Mouse (Mus musculus) liver (tissue): ENCODE results near the gene Psma6.
"Not testable (repeated sequence)": the region's sequence is repeated elsewhere in the genome, so short reads cannot be mapped to it uniquely, and the experiment has no call there.

Experiments used
- DNase-seq: peaks from one replicate; pipeline ENCODE4 v3.0.0-alpha.2; 2020; ENCODE audit warnings: mixed read lengths

The Psma6 gene

DNA sequence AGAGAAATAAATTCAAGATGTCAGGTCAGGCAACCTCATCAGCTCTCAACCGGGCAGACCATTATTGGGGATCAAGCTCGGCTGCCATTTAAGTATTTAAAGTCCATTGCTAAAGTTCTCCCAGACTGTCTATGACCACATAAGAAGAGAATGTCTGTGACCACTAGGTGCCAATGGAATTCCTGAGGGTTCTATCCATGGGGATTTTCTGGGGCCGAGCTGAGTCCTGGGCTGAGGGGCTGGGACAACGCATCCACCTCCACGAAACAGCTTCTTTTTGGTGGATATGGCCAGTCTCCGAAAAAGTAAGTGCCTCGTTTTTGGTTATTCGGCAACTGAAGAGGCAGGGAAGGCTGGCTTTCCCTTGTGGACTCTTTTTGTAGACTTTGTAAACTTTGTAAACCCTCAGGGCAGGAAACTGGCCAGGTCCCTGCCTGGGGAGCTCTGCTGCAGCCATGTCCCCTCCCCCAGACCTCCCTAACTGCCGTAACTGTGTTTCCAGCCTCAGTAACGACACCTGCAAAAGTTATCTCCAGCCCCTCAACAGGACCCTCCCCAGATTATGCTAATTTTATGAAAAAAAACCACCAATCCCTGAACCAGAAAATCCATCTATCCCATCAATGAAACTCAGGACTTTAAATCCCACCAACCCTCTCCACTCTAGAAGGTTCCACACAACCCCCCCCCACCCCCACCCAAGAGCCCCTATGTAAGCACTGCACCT is at the start of gene Psma6:
TSS of gene Psma6 (plus strand) at position 200 of the 727 bp plus-strand sequence.
- DNase-seq: no peak

DNA sequence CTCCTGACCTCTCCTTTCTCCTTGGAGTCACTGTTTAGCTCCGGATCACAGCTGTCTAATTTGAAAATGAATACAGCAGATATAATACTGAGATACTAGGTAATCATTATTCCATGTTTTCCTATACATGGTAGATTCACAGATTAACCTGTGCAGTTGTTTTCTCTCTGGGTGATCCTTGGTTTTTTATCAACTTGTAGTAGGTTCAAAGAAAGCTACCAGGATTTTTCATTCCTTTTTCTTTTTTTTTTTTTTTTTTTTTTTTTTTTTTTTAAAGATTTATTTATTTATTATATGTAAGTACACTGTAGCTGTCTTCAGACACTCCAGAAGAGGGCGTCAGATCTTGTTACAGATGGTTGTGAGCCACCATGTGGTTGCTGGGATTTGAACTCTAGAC is 45.5 kb upstream of the Psma6 start:
- DNase-seq: not testable (repeated sequence)

DNA sequence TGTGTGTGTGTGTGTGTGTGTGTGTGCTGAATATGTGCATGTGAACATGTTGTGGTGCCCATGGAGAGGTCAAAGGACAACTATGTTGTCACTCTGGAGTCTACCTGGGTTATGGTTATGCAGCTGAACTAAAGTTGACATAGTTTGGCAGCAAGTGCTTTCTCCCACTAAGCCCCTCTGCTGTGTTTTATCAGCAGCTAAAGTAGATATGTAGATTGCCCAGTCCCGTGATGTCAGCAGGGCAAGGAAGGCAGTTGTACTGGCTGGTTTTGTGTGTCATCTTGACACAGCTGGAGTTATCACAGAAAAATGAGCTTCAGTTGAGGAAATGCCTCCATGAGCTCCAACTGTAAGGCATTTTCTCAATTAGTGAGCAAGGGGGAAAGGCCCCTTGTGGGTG is 41.0 kb upstream of the Psma6 start:
- not testable (repeated sequence) for DNase-seq

DNA sequence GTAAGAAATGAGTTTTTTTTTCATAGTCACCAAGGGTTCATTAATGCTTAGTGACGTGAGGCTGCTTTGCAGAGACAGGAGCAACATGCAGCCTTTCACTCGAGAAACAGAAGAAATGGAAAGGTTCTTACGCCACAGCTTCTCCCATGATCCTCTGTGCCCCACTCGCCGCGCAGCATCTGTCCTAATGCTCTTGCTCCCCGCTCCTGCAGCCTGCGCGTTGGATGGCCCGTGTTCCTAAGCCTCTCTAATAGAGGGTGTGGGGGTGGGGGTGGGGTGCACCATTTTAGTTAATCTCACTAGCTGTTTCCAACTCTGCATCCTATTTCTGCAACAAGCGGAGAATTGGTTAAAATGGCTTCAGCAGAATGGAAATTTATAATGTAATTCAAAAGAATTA is 40.0 kb upstream of the Psma6 start:
- no peak for DNase-seq

DNA sequence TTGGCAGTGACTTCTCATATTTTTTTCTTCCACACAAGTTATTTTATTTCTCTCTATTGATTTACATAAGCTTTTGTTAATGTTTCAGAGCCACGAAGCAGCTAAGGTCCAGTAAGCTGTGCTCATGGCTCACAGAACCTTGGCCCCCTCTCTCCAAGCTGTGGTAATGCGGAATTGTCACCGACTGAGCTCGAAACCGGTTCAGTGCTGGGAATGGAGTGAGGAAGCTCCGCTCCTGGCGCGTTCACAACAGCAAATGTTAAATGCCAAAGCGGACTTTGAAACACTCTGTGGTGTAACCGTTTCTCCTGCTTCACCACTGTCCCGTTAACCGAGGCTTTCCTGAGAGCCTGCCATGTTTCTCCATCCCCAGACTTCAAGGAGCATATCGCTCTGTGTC is 39.4 kb upstream of the Psma6 start:
- DNase-seq: no peak

DNA sequence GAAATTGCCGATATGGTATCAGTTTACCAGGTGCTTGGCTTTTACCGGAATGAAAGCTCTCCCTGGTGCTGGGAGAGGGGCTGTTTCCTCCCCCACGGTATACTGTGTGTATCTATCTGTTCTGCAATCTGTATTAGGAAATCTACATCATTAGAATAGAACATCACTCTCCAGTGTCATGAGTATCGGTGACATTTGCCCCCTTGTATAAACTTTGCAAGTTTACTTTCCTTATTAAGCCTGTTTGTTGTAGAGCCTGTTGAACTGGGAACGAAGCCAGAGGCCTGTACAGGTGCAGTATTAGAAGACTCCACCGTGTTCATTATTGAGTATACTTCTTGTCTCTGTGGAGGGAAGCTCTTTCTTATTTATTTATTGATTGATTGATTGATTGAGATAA is 30.6 kb upstream of the Psma6 start:
- DNase-seq: no peak

DNA sequence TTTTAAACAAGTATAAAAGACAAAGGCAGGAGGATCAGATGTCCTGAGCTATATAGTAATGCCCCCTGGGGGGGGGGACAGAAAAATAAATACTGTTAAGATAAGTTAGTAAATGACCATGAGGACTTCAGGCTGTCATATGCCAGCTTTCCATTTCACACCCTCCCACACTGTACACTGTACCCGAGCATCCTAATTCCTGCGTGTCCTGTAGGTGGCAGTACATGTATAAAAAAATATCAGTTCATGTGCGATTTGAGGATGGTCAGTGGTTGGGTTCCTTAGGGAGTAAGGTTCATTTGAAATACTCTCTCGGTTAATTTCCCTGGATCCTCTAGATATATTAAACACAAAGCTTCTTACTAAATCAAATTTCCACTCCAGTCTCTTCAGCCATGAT is 29.1 kb upstream of the Psma6 start:
- DNase-seq: peak; percentile 11

DNA sequence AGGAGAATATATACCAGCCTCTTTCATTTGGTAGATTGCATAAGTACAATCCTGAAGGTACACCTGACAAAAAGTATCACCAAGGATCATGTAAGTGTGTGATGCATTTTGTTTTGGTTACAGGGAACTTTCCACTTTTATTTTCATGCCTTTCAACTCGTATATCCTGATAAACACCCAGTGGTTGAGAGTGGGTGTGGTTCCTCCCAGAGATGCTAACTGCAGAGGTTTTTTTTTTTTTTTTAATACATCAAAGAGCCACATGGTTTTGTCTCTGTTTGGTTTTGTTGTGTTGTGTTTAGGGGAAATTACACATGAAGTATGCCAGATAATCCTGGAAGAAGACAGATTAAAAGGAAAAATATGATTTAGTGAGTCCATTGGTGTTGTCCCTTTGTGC is 26.7 kb upstream of the Psma6 start:
- no peak for DNase-seq

DNA sequence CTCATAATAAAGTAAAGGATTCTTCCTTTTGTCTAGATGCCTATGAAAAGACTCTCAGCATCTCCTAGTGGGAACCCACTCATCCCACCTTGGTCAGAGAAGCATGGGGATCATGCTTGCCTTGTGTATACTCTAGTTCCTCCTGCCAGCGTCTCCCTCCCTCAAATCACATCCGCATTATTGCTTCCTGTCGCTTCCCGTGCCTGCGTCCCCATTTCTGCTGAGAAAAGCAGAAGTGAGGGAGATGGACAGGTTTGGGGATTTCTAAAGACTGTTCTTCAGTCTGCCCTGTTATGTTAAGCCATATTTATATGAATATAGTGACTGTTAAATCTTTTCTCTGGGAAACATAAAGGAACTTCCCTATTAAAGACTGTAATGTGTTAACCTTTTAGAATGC is 23.1 kb upstream of the Psma6 start:
- DNase-seq: peak; percentile 16

DNA sequence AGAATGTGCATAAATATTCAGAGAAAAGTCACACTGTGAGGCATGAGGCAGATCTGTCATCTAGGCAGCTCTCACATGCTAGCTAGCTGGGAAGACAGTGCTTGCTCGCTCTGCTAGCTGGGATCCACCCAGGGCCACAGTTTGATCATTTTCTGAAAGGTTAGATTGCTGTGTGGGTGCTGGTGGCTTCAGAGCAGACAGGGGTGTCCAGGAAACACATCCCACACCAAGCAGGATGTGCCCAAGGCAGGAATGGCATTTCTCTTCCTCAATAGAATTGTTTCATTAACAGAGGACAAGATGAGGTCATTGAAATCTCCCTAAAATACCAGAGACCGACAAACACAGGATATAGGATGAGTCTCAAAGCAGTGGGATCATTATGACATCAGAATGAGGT is 18.9 kb upstream of the Psma6 start:
- no peak for DNase-seq

DNA sequence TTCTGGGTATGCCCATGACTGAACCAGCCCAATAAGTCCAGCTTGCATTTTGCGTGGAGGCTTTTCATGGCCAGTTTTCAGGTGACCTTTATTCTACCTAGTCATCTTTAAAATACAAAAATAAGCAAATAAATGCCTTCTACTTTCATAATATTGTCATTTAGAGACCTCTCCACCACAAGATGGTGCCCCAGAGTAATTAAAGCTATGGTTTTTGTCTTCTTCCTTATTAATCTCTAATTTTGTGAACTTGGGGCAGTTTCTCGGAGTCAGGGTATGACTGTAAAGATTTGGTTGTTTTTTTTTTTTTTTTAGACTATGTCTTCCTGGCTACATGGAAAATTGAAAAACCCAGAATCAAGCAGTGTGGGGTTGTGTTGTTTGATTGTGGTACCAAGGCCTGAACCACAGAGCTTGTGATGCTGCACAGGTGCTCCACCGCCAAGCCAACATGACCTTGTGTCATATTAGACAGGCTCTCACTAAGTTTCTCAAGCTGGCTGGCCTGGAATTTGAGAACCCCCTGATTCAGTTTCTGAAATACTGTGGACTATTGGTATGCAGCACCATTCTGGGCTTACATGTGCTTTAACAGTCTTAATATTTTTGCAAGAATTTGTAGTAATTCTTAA is 11.5 kb upstream of the Psma6 start:
- no peak for DNase-seq

DNA sequence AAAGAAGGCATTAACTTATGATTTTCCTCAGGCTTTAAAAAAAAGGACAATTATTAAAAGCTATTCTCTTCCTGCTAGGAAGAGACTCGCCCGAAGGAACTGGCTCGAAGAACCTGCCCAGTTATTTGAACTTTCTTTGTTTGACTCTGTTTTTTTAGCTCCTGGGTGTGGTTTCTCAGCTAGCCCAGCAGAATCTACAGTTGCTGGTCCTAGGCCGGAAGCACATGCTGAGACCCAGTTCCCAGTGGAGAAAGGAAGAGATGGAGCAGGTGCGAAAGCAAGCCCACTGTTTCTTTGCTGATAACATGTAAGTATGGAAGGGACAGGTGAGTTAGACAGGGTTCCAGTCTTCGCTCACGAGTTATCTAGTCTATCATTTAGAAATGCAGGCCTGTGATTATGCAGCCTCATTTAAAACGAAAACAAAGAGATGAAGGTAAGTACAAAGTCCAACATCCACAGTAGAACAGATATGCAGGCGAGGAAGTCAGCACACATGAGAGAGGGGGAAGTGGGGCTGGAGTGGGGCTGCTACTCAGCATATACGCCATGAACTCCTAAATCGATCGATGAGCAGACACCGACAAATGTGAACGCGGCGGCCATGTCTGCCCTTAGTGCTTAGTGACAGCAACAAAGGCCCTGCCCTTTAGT is 6.9 kb upstream of the Psma6 start:
- DNase-seq: no peak

DNA sequence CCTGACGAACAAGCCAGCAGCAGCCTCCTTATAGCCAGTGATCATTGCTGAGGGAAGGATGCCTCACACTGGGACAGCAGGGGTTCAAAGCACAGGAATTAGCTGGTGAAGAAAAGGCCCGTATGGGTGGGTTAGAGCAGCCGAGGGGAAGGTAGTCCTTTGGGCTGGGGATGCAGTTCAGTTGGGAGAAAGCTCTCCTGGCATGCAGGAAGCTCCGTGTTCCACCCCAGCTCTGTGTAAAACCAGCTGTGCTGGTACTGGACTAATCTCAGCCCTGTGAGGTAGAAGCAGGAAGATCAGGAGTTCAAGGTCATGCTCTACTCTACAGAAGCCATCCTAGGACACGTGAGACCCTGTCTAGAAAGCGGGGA is 6.4 kb upstream of the Psma6 start:
- no peak for DNase-seq

DNA sequence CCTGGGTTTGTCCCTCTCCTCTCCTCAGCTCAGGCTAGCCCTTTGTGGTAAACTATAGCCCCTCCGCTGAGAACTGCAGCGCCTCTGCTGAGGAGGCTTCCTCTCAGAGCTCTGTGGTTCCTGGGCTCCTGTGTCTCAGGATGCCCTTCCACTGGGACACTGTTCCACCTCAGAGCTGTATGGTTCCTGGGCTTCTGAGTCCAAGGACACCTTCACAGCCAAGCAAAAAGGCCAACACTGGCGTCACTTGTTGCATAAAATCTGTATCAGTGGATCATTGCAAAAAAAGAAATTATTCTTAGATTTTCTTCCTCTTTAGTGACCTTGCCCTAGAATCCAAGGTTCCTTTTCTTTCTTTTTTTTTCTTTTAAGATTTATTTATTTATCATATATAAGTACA is 804 bp downstream of the Psma6 start:
- no peak for DNase-seq

DNA sequence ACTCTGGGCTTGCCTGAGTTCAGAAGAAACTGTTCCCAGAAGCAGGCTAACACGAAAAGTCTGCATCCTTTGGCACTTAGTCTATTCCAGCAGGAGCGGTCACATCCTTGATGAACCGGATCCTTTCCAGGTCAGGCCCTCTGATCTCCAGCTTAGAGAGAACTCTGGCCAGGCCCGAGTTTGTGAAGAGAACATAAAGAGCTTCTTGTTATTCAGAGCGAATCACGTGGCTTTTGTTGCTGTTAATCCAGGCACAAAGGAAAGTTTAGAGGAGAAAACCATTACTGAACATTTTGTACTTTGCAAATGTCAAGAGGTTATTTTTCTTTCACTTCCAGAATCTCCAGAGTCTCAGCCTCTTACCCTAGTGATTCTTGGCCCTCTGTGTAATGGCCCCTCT is 1.9 kb downstream of the Psma6 start:
- DNase-seq: no peak

DNA sequence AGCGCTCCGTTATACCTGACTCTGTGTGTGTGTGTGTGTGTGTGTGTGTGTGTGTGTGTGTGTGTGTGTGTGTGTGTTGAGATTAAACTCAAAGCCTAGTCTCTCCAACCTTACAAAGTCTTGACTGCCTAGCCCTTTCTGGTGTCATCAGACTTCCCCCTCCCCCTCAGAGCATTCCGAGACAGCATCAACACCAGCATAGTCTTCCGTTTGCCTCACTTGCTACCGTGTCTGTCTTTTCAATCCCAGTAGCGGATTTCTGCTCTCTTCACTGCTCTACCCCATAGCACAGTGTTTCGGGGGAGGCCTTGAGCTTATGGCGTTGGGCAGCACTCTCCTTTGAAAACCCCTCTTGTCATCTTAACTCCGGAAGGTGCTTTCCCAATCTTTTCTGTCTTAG is 2.4 kb downstream of the Psma6 start:
- no peak for DNase-seq

DNA sequence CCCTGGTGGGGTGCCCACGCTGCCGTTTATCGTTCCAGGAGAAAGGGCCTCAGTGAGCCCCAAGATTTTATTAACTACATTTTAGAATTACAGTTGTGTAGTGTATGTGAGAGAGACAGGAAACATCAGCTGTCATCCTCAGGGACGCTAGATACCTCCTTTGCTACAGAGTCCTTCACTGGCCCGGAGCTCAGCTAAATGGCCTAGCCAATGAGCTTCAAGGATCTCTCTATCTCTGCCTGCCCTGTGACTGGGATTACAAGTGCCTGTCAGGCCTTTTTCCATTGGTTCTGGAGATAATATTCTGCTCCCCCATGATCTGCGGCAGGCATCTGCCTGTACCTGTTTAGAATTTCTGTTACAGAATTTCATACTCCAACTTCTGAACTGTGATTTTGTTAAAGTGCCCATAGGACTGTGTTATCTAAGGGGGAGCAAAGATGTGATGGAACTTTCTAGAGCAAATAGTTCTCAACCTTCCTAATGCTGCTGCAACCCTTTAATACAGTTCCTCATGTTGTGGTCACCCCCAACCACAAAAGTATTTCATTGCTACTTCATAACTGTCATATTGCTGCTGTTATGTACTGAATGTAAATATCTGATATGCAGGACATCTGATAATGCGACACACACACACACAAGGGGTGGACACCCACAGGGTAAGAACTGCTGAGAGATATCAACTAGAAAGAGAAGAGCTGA is 3.2 kb downstream of the Psma6 start:
- no peak for DNase-seq

DNA sequence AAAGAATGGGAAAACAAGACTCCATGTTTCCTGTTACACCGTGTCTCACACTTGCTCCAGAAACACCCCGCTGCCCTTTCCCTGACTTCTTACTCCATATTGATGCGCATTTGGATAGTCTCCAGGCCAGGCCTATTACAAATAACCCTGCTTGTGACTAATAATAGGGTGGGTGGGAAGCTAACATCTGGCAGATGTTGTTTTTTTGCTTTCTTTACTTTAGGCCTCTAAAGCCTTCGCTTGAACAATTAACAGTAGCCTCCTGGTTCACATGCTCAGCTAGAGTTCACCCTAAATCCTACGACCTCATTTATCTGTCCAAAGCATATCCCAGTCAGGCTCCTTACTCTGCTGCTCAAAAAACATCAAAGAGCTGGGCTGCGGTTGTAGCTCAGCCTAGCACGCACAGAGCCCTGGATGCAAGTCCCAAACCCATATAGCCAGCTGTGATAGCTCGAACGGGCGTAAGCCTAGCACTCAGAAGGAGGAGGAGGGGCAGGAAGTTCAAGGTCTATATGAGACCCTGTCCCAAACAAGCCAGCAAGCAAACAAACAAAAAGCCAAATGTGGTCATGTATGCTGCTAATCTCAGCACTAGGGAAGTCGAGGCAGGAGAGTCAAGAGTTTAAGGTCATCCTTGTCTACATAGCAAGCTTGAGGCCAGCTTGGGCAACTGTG is 3.9 kb downstream of the Psma6 start:
- no peak for DNase-seq

DNA sequence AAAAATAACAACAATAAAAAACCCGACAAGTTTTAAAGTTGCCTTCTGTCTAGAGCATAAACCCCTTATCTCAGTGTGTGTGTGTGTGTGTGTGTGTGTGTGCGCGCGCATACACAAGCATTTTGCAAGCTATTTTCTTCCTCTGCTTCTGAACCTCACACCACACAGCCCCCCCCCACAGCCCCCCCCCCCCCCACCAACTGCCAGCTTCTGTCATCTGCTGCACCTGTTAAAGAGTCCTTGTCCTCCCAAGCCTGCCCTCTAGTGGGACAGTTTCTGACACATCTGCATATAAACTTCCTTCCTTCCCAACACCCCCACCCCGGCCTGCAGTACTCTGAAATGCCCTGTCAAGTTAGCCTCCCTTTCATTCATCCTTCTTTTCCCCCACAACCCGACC is 4.5 kb downstream of the Psma6 start:
- DNase-seq: peak; percentile 52

DNA sequence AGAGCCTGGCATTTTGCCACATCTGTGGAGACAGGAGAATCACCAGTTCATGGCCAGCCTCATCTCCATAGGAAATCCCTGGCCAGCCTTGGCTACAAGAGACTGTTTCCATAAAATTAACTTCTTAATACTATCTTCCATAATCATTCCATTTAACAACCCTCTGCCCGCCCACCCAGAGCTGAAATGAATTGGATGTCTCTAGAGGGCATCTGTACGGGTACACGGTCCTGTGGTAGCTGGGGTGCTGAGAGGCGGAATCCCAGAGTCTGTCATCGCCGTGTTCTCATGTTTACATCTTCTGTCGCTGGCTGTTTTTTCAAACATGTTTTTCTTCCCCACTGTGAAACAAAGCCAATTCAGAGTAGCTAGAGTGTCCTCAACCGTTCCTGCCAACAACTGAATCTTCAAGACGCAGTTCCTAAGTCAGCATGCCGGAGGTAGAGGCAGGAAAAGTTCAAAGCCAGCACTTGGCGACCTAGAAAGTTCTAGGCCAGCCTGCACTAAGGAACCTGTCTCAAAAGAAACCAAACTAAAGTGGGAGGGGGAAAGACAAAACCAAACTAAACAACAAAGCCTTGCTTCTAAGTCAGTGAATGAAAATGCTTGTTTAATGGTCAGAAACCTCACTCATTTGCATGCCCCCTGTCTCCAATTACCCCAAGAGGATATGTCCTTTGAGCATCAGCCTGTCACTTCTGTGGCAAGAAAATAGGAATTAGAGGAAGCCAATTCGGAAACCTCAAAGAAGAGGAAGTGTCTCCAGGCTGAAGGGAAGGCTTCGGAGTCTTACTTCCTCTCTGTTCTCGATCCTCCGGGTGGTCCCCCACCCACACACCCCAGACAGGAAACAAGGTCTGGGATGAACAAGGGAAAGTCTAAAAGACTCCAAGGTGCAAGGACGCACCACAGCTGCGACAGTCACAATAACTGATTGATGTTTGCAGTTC is 5.4 kb downstream of the Psma6 start:
- no peak for DNase-seq

DNA sequence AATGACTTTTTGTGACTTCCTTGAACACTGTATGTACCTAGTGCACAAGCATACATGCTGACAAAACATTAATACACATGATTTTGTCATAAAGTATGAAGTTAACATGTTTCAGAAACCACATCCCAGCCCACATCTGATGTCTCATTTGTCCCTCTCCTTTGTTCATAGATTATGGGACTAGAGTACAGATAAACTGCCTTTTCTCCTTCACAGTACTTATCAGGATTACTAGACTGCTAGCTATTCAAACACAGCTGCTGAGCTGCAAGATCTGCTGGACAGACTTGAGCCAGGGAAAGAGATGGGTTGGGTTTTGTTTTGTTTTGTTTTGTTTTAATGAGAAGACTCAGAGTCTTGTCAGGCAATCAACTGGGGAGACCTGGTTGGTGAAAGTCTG is 8.1 kb downstream of the Psma6 start:
- no peak for DNase-seq
